Mouse (Mus musculus) kidney, adult 18-20 months (tissue): Measurements from ENCODE around the gene Ucn3.
A peak's percentile ranks its signal among the peaks of the same experiment; 100 is the strongest.
"Not testable (repeated sequence)": the region's sequence is repeated elsewhere in the genome, so short reads cannot be mapped to it uniquely, and the experiment has no call there.

Source experiments
- DNase-seq: peaks from one replicate; pipeline ENCODE4 v3.0.0; 2021

The Ucn3 gene

GRCm38 (mm10) chr13:3945249-3945648 is at the start of gene Ucn3:
Gene Ucn3 (minus strand): TSS chr13:3945349.
- no peak for DNase-seq

GRCm38 (mm10) chr13:3992081-3992480 is 46.9 kb upstream of the Ucn3 start:
- DNase-seq: no peak

DNA sequence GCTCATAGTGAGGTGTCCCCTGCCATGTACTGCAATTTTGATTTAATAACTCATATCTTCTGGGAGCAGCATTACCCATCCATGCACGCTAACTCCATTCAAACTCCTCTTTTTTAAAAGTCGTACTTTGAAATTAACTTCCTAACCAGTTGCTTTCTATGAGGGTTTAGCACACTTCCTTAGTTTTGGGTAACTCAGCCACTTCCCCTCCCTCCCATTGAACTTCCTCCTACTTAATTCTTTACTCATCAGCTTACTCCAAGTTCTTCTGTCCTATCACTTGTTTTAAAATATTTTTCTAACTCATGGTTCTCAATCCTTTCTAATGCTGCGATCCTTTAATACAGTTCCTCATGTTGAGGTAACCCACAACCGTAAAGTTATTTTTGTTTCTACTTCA is 23.7 kb upstream of the Ucn3 start:
- no peak for DNase-seq

GRCm38 (mm10) chr13:3951198-3951914 is 6.2 kb upstream of the Ucn3 start:
- DNase-seq: no peak

GRCm38 (mm10) chr13:3949477-3949876 is 4.3 kb upstream of the Ucn3 start:
- DNase-seq: no peak

DNA sequence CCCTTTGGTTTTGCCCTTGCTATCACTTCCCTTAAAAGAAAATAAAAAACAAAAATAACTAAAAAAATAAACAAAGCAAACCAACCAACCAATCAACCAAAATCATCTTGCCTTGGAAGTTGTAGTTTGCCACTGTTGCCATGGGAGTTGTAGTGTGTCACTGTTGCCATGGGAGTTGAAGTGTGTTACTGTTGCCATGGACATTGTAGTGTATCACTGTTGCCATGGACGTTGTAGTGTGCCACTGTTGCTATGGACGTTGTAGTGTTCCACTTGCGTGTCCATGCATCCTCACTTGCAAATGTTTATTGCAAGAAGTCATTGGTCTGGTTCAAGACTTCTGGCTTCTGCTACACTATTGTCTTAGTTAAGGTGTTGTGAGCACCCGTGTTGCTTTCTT is 2.1 kb upstream of the Ucn3 start:
- DNase-seq: no peak

DNA sequence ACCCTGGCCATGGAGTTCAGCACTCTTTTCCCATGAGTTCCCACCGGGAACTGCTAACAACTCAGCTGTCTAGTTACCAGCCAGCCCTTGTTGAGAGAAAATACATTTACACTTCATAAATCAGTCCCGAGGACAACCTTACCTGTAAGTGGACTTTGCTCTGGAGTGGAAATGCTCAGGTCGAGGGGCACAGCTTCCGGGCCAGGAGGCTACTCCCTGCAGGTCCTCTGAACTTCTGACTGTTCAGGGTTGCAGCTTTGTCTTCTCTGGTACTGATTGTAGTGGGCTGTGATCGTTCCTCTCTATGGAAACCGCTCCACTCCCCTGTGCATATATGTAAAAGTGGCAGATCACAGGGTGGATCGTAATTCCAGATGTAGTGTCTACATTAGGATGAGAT is 450 bp downstream of the Ucn3 start:
- DNase-seq: no peak

- DNase-seq: no peak
Measured at GRCm38 (mm10) chr13:3926046-3926445, 19.1 kb downstream of the Ucn3 start.

DNA sequence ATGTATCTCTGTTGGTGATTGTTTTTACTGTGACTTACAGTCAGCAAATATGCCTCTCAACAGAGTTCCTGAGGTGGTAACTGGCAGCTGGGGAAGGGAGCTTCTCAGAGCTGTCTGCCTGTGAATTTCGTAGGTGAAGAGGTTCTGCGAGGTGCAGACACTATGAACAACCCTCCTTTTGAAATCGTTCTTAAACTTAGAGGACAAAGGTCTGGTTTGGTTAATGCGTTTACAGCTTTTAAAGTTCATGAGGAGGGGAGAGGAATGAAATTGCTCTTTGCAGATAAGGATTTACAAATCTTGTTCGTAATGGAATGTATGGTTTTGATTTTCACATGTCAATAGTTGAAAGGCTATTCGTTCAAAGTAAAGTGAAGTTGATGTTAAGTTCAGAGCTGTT is 19.5 kb downstream of the Ucn3 start:
- DNase-seq: no peak

GRCm38 (mm10) chr13:3924483-3924882 is 20.7 kb downstream of the Ucn3 start:
- DNase-seq: no peak

GRCm38 (mm10) chr13:3917571-3918311 is 27.4 kb downstream of the Ucn3 start, which contains the start of the genes Net1 and Tubal3:
Gene Net1 (minus strand): TSS chr13:3918220.
Gene Tubal3 (plus strand): TSS chr13:3918274.
- DNase-seq: peak; percentile 92

- no peak for DNase-seq
Measured at GRCm38 (mm10) chr13:3913504-3913903, 31.6 kb downstream of the Ucn3 start.

DNA sequence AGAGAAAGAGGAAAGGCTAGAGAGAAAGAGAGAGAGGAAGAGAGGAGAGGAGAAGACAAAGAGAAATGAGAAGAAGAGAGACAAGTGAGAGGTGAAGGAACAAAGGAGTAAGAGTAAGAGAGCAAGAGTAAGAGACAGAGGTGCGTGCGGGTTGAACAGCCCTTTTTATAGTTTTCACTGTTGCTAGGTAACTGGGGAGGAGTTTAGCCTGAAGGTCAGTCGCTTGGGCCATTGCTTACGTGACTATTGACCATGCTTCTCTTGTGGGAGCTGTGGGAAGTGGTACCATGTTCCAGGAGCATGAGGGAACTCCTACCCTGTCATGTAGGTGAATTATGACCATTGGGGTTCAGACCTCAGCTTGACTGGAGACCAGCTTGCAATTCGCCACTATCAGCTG is 34.8 kb downstream of the Ucn3 start:
- DNase-seq: no peak

- no peak for DNase-seq
Measured at GRCm38 (mm10) chr13:3908262-3908661, 36.9 kb downstream of the Ucn3 start.

DNA sequence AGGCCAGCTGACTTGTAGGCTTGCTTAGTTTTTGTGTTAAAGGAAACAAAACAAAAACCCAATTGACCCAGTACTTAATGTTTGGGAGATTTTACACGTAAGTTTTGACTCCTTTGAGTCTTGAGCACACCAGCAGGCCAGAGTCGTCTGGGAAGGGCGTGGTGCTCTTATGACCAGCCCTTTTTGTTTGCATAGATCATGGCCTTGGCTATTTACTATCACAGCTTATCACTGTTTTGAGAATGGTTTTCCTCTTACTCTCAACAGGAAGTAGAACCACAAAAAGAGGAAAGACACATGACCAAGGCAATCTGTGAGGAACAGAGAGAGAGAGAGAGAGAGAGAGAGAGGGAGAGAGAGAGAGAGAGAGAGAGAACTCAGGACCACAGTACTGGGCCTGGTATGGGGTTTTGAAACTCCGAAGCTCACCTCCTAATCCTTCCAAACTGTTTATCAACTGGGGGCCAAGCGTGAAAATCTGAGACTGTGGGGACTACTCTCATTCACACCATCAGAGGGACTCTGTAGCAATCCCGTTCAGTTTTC is 37.9 kb downstream of the Ucn3 start:
- DNase-seq: no peak

- no peak for DNase-seq
Measured at GRCm38 (mm10) chr13:3899301-3899700, 45.8 kb downstream of the Ucn3 start.

- not testable (repeated sequence) for DNase-seq
Measured at GRCm38 (mm10) chr13:3898202-3898601, 46.9 kb downstream of the Ucn3 start.

DNA sequence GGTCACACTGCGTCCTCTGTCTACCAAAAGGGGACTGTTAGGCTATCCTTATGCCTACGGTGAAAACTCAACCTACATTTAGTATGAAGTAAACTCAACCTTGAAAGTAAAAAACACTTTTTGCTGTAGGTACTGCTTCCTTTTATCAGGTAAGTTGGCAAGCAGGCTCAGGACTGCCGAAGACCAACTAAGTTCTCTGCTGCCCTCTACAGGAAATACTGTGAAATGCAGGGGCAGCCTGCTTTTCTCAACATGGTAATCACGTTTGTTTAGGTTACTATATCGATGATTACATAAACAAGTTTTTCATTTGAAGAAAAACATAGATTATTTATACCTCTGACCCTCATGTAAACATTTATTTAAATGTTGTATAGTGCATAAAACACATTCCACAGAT is 48.2 kb downstream of the Ucn3 start:
- peak; percentile 77 for DNase-seq

DNA sequence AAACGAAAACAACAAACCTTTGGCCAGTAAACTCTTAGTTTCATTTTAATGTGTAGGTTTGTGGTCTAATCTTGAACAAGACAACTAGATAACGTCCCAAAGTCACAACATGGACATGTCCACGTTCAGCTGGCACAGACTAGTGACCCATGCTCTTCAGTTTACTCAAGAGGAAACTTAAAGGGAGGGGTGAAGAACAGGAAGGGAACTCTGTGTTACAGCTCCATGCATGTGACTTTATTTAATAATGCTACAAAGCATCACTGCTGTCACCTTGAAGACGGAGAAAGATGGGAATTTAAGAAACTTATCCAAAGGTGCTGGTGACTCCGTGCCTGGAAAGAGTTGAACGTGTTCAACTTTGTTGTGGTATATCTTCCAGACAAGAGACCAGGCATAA is 49.1 kb downstream of the Ucn3 start:
- DNase-seq: no peak

GRCm38 (mm10) chr13:3895397-3895980 is 49.7 kb downstream of the Ucn3 start:
- DNase-seq: peak; percentile 20

DNA sequence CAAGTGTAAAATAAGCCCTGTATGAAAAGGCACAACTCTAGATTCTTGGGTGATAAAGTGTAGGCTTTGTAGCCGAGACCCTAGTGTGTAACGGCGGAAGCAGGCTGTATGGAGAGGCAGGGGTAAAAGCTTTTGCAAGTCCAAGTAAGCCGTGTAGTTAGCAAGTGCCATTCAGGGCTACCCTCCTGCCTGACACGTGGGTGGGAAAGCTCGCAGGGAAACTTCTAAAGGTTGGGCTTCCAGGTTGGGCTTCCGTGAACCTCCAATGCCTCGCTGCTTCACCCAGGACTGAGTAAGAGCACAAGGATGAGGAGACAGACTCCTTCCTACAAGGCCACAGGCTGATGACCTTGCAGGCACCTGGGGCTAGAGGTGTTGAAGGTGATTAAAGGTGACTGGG is 50.6 kb downstream of the Ucn3 start:
- peak; percentile 30 for DNase-seq

DNA sequence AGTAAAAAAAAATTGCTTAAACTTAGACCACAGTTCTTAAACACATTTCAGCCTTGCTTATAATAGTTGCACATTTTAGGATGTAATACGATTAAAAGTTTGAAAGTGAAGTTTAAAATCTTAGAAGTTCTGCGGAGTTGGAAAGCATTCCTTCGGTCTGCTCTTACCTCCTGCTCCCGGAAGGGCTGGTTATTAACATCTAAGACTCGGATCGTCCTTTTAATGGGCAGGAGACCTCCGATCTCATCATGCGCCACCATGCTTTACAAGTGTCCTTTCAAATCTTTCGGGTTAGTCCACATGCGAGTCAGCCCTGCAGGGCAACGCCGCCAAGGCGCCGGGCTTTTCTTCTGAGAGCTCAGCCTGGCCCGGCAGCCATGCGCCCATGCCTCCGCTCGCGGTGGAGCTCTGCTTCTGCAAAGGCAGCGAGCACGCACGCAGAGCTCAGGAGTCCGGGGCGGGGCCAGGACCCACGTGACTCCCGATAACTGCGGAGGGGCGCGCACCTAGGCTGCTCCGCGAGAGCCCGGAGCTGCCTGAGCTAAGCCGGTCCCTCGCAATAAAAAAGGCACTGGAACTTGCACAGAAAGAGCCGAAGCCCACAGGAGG is 51.9 kb downstream of the Ucn3 start:
- DNase-seq: peak; percentile 96

- no peak for DNase-seq
Measured at GRCm38 (mm10) chr13:3892601-3893000, 52.5 kb downstream of the Ucn3 start.
